23 mouse cellular contexts compared by ENCODE assay signal in genomic region chr7:131917384-131917783, GRCm38 (mm10). TPM values are rescaled to one million over a fixed set of nuclear protein-coding genes. Genes with fewer than 3 reads are reported as not detected.
DNase-seq lines count a peak whose midpoint lies in the region; ATAC-seq lines count a peak whose summit lies in the region.
"Had no signal": no experiment of that assay in that cellular context is flagged by ENCODE, and none has a peak within 500 bp of the region (broad histone marks: within the 10 kb centered on the region; RNA-seq: fewer than 3 reads in every experiment).

No protein-coding gene starts in this region.

- H3K27me3 ChIP-seq in hindbrain, embryonic 10.5 days (ENCODE audit: insufficient read depth, poor library complexity, severe bottlenecking): no peaks in the 10 kb centered on the region
- no peaks in the 10 kb centered on the region for H3K27me3 ChIP-seq in hindbrain, embryonic 16.5 days (replicated peaks; ENCODE audit: control insufficient read depth, insufficient read depth, low read length)
- H3K27me3 ChIP-seq: embryonic facial prominence, embryonic 15.5 days; heart, embryonic 12.5 days; liver, embryonic 13.5 days; midbrain, embryonic 13.5 days; neural tube, embryonic 12.5 days had no signal

- H3K9me3 ChIP-seq in hindbrain, embryonic 10.5 days: no peaks in the 10 kb centered on the region
- H3K9me3 ChIP-seq in hindbrain, embryonic 16.5 days (ENCODE audit: control insufficient read depth, low read length): no peaks in the 10 kb centered on the region
- H3K9me3 ChIP-seq: embryonic facial prominence, embryonic 15.5 days; heart, embryonic 12.5 days; hindbrain, embryonic 13.5 days; liver, embryonic 13.5 days; midbrain, embryonic 13.5 days; neural tube, embryonic 12.5 days had no signal

- peak; percentile 6 for DNase-seq in hindbrain, embryonic 10.5 days (ENCODE audit: low spot score)
- DNase-seq in retina, embryonic 14.5 days (ENCODE audit: low spot score): peak; percentile 45
- DNase-seq in retina, postnatal 1 day: no peak
- peak; percentile 19 for DNase-seq in embryo, embryonic 9.5 days (ENCODE audit: extremely low spot score)
- DNase-seq in Muller cell, postnatal 12 days (ENCODE audit: inconsistent ontology term): no peak
- no peak for DNase-seq in spleen, postnatal 4 days (ENCODE audit: low spot score in 2 of 2)
- DNase-seq: cerebellum, postnatal 10 days; gastrocnemius, postnatal 14 days; kidney, adult 2 months; liver, embryonic 13.5 days; lung, postnatal 4 days; spleen, adult 18-20 months had no signal

- H3K4me3 ChIP-seq in hindbrain, embryonic 10.5 days: no peak overlapping the region
- H3K4me3 ChIP-seq in hindbrain, embryonic 16.5 days (ENCODE audit: low read length): no peak overlapping the region
- H3K4me3 ChIP-seq: embryonic facial prominence, embryonic 15.5 days; heart, embryonic 12.5 days; hindbrain, embryonic 13.5 days; liver, embryonic 13.5 days; midbrain, embryonic 13.5 days; neural tube, embryonic 12.5 days had no signal

- H3K27ac ChIP-seq in hindbrain, embryonic 10.5 days: no peak overlapping the region
- no peak overlapping the region for H3K27ac ChIP-seq in hindbrain, embryonic 16.5 days (ENCODE audit: low read depth, low read length)
- H3K27ac ChIP-seq: embryonic facial prominence, embryonic 15.5 days; hindbrain, embryonic 13.5 days; liver, embryonic 13.5 days; midbrain, embryonic 13.5 days; neural tube, embryonic 12.5 days had no signal

- 52% methylated on average over 7 of the region's 7 CpGs for WGBS in hindbrain, embryonic 10.5 days
- 58% methylated on average over 7 of the region's 7 CpGs for WGBS in hindbrain, embryonic 16.5 days

- ATAC-seq in hindbrain, embryonic 16.5 days: no peak
- ATAC-seq in granulocyte monocyte progenitor cell, adult 5-6 weeks (replicated peaks; ENCODE audit: poor library complexity, severe bottlenecking): no peak
- ATAC-seq: forebrain, embryonic 14.5 days; midbrain, embryonic 13.5 days had no signal

- no peaks in the 10 kb centered on the region for H3K36me3 ChIP-seq in hindbrain, embryonic 10.5 days
- no peaks in the 10 kb centered on the region for H3K36me3 ChIP-seq in hindbrain, embryonic 16.5 days (ENCODE audit: control insufficient read depth, insufficient read depth, low read length)
- H3K36me3 ChIP-seq: embryonic facial prominence, embryonic 15.5 days; heart, embryonic 12.5 days; hindbrain, embryonic 13.5 days; liver, embryonic 13.5 days; midbrain, embryonic 13.5 days; neural tube, embryonic 12.5 days had no signal

- no peak overlapping the region for H3K9ac ChIP-seq in hindbrain, embryonic 16.5 days (ENCODE audit: low read depth, low read length)
- H3K9ac ChIP-seq: embryonic facial prominence, embryonic 15.5 days; heart, embryonic 12.5 days; hindbrain, embryonic 13.5 days; liver, embryonic 13.5 days; midbrain, embryonic 13.5 days; neural tube, embryonic 12.5 days had no signal

- H3K4me1 ChIP-seq in hindbrain, embryonic 10.5 days (replicated peaks): no peaks in the 10 kb centered on the region
- no peaks in the 10 kb centered on the region for H3K4me1 ChIP-seq in hindbrain, embryonic 16.5 days (ENCODE audit: control insufficient read depth, insufficient read depth, low read depth, low read length)
- H3K4me1 ChIP-seq: embryonic facial prominence, embryonic 15.5 days; heart, embryonic 12.5 days; liver, embryonic 13.5 days; neural tube, embryonic 12.5 days had no signal

- H3K4me2 ChIP-seq in hindbrain, embryonic 16.5 days (ENCODE audit: low read length): no peak overlapping the region
- H3K4me2 ChIP-seq: embryonic facial prominence, embryonic 15.5 days; heart, embryonic 12.5 days; hindbrain, embryonic 13.5 days; liver, embryonic 13.5 days; midbrain, embryonic 13.5 days; neural tube, embryonic 12.5 days had no signal

RNA-seq across cellular contexts. Expression of gene Gpr26, which starts 48.9 kb away (rescaled TPM):
- 0.07 TPM in 1 of 2 replicates, not detected in the other for polyA plus RNA-seq in hindbrain, embryonic 10.5 days (2016; fragmentation: Nextera tagmentation; extraction: Ambion mirVana)
- polyA plus RNA-seq in hindbrain, embryonic 16.5 days (2015; fragmentation: Nextera tagmentation; extraction: Ambion mirVana): 2.2 and 2.5 TPM in 2 replicates
- not detected in 2 replicates for total RNA-seq in granulocyte monocyte progenitor cell, adult 5-6 weeks (2014; fragmentation: Nextera tagmentation)
- not detected in 2 replicates for total RNA-seq in granulocyte monocyte progenitor cell, adult 5-6 weeks (2017)
- total RNA-seq: adrenal gland, adult 18-20 months; gastrocnemius, postnatal 14 days had no signal
- polyA plus RNA-seq: C2C12; embryonic facial prominence, embryonic 15.5 days; heart, embryonic 12.5 days; kidney, adult 2 months; liver, embryonic 13.5 days; testis, adult 2 months had no signal

Comparison
In these comparisons a context has a peak if more than half of its experiments do, and no peak if none do; other contexts are left out.
1. DNase-seq: peak in hindbrain, embryonic 10.5 days (single experiment), retina, embryonic 14.5 days (single experiment) and embryo, embryonic 9.5 days (single experiment); none in retina, postnatal 1 day (single experiment), Muller cell, postnatal 12 days (single experiment) and spleen, postnatal 4 days (0 of 2).